Mouse (Mus musculus) thymus, postnatal 36 days (tissue): Measurements from ENCODE around the gene Commd1.
A peak's percentile ranks its signal among the peaks of the same experiment; 100 is the strongest.

Source experiments
- DNase-seq, 2 experiments: peaks; one replicate each; pipeline ENCODE4 v3.0.0; 2022; ENCODE audit warnings: mixed read lengths in 2 of 2

Gene Commd1

DNA sequence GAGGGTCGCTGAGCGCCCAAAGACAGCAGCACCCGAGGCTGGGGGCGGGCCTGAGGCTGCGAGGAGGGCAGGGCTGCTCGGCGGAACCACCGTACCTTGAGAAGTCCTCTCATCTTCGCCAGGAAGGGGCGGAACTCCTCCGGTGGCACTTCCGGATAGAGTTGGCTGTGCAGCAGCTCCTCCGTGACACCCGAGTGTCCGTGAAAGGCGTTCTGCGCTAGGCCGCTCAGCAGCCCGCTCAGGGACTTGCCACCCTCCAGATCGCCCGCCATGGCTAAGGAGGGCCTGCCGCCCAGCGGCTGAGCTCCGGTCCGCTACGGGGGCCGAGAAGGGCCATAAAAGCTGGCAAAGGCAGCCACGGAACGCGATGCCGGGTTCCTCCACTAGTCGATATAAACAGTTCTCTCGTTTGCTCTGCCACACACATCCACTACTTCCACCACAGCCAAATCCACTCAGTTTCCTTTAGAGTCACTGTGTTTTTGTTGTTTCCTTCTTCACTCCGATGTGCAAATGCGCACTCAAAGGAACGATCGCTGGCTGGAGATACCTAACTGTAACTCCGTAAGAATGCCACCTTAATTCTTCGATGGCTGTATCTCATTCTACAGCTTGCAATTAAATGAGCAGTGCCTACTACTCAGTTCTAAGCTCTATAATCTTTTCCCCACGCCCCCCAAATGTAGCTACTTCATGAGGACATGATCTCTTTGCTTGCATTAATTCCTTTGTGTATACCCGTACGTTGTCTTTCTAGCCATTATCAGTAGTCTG lies at the start of gene Commd1, which contains the start of gene Gm28048:
Gene Commd1, minus strand, starts transcription at position 399 of the 774 bp plus-strand sequence.
Gene Gm28048, minus strand, starts transcription at position 107 of the 774 bp plus-strand sequence.
- peak; percentile 95 to 97 for DNase-seq

DNA sequence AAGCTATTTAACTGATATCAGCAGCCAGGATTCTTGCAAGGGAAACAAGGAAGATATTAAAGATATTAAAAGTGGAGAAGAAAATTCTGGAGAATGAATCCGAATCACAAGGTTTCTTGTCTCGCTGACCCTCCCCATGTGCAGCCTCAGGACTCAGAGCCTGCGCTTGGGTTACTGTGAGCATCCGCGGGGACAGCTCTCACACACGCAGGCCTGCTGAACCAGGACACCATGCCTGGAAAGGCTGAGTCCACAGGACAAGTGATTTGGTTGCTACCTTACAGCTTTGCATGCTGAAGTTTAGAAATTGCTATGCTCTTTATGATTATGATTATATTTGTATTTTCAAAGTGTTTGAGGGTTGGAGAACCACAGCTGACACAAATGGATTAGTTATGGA lies 47.2 kb upstream of the Commd1 start:
- no peak for DNase-seq

DNA sequence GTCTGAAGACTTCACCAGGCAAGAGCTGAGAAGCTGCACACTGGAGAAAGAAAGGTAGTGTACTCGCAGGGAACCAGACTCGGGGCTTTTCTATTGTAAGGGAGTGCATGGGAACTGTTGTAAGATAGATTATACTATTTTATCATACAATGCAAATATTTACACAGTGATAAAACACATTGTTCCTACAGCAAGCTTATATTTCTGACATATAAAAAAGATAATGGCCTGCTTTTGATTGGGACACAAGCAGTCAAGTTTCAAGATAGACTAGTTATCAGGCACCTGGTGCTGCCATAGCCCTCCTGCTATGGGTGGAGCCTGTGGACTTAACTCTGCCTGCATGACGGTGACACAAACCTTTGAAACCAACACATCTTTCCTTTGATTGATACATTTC lies 46.8 kb upstream of the Commd1 start:
- DNase-seq = no peak

DNA sequence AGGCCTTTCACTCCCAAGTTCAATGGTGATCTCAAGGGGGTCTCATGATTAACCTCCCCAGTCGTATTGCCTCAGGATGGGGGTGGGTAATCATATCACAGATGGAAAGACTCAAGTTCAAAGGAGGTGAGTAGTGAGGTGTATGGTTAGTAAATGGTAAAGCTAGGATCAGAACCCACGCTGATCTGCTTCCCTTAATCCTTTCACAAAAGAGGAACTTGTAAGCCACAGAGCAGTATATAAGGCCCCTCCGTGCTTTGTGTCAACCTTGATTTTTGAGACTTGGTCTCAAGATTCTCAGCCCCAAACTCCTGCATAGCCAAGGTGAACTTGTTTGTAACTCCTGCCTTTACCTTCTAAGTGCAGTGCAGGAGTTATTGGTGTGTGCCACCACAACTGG lies 42.0 kb upstream of the Commd1 start:
- no peak for DNase-seq

DNA sequence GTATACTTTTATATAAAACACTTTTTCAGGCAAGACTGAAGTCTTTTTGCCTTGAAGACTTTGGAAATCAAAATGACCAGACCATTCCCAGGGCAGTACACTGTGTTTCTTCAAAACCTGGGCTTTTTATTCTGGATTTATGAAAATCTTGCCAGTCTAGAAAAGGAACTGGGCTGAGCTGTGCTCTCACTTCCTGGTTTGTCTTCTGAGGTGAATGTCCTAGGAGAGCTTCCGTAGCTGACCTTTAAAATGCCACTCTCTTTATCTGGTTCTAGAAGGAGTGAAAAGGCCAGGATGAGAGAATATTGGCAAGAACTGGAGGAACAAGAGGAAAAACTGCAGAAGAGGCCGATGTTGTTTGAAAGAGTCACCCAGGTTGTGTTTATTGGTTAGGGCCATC lies 41.0 kb upstream of the Commd1 start:
- DNase-seq = no peak

DNA sequence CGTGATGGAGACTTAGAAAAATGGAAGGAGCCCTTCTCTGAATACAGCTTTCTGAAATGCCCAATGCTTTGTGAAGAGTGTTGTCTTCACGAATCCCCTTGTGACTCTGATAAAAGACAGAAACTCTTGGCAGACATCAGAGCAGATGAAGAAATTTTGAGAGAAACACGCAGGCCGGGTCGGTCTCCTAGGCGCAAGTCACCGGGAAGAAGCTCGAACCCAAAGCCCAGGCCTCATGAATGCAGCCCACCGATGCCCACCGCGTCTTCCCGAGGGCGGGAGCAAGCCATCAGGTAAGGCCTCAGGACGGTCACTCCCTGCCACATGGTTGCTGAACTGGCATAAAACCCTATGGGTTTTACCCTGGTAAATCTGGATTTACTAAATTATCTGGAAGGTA lies 38.7 kb upstream of the Commd1 start:
- no peak for DNase-seq

DNA sequence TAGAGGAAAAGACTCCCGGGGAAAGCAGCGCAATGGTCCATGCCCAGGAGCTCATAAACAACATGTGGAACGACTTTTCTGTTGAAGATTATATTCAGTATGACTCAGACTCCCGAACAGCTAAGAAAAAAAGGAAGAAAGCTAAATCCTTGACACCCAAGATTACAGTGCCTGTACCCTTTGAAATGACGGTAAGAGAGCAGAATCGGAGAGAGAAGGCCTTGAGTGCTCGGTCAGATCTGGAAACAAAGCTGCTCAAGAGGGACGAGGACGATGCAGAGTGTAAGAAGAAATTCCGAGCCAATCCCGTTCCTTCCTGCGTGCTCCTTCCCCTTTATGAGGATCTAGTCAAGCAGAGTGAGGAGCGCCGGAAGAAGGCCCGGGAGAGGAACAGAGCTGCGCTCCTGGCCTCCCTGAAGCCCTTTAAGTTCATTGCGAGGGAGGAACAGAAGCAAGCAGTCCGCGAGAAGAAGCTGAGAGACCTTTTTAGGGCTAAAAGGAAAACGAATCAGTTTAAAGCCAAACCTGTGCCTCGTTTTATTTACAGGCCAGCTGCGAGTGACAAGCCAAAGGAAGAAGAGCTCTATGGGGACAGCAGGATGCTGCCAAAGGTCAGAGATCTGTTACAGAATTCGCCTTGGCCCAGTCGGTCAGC lies 38.1 kb upstream of the Commd1 start:
- no peak for DNase-seq

DNA sequence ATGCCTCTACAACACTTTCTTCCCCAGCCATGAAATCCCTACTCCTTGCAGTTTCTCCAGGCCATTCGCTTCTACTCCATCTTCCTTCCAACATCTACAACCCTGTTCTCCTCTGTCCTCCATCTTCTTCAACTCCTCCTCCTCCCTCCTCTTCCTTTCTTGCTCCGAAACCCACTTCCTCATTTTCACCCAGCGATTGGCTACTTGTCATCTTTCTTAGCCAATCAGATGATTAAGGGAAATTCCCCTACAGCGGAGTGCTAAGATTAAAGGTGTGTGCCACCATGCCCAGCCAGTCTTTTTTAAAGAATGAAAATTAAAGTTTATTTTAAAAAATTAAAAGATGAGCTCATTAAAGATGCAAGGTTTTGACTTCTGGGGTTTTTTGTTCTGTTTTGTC lies 35.8 kb upstream of the Commd1 start:
- DNase-seq = no peak

DNA sequence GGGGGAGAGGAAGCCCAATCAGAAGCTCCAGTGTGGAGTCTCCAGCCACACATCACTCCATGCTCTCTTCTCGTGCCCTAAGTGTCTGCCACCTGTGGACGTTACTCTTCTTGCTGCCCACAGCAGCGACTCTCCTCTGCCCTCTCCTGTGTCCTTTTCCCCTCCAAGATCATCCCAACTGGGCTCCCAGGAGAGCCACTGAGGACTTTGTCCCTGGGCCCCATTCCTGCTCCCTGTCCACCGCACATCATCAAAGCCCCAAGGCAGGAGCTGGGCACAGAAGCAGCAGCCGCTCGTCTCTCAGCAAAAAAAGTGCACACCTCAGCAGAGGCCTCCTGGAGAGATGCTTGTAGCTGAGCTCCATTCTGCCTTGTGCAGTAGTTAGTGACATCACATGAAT lies 32.8 kb upstream of the Commd1 start:
- no peak for DNase-seq

DNA sequence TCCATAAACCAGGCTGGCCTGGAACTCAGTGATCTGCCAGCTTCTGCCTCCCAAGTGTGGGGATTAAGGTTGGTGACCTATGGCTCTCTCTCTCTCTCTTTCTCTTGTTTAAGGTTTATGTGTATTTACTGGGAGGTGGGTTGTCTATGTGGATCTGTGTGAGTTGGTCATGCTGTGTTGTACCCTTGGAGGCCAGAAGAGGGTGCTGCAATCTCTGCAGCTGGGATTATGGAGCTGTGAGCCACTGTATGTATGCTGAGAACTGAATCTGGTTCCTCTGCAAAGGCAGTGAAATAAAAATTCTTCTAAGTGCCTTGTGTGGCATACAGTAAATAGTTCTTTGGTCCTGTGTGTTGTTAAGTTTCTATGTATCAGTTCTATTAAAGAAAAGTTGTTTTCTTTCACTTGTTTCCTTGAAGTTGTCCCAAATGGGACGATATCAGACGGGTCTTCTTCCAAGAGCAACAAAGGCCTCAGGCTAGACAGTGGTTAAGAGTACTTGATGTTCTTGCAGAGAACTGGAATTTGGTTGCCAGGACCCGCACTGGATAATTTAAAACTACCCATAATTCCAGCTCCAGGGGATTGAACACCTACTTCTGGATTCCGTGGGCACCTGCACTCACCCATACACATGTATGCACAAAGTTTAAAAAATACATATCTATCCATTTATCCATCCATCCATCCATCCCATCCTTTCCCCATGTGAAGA lies 31.6 kb upstream of the Commd1 start:
- DNase-seq = peak in 1 of 2 experiments; percentile 6

DNA sequence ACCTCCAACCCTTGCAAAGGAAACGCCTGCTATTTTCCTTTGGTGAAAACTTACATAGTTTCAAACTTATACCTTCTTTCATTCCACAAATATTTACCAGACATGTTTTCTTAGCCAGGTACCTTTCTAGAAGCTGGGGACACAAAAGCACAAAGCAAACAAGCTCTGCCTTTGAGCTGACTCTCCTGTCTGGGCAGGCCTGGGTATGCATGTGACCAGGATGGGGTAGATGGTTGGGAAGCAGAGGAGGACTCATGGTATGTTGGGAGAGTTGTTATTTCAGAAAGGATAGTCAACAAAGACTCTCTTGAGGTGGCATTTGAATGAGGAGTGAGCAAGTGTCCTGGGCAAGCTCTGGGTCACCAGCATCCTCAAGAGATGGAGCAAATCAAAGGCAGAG lies 30.9 kb upstream of the Commd1 start:
- DNase-seq = no peak

DNA sequence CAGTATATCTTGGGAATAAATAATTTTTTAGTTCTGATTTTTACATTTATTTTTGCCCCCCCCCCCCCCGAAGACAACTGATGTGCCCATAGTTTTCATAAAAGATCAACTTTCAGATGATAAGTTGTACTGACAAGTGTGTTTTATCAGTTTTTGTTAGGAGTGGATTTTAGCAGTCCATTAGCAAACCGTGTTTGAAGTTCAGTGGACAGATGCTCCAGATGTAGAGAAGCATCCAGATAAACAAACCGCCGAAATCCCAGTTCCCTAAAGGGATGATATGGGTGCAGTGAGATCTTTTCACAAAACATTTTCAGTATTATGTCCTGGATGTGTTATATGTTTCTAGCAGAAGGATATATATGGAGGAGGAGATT lies 26.6 kb upstream of the Commd1 start:
- no peak for DNase-seq

DNA sequence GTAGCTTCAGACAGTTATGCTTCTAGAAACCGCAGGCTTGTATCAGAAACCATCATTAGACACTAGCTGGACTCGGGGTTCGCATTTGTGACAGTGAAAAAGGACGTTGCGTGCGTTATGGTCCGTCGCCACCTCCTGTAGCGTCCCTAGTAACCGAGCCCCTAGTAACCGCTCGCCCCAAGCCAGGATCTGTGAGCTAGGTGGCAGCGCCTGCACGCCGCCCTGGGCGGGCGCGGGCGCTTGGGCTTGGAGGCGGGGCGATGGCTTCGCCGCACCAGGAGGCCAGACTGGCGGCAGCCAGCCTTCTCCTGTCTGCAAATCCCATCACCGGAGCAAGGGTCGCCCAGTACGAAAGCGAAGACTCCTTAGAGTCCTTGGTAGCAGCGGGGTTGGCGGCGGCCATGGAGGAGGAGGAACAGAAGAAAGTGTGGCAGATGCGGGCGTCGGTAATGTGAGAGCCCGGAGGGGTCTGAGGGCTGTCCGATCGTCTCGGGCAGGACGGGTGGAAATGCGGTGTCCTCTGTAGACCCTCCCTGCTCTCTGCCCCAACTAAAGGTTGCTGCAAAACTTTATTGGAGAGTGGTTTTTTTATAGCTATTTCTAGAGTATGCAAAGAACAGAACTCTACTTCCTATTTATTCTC lies 26.1 kb upstream of the Commd1 start:
- DNase-seq = peak; percentile 65 to 74

DNA sequence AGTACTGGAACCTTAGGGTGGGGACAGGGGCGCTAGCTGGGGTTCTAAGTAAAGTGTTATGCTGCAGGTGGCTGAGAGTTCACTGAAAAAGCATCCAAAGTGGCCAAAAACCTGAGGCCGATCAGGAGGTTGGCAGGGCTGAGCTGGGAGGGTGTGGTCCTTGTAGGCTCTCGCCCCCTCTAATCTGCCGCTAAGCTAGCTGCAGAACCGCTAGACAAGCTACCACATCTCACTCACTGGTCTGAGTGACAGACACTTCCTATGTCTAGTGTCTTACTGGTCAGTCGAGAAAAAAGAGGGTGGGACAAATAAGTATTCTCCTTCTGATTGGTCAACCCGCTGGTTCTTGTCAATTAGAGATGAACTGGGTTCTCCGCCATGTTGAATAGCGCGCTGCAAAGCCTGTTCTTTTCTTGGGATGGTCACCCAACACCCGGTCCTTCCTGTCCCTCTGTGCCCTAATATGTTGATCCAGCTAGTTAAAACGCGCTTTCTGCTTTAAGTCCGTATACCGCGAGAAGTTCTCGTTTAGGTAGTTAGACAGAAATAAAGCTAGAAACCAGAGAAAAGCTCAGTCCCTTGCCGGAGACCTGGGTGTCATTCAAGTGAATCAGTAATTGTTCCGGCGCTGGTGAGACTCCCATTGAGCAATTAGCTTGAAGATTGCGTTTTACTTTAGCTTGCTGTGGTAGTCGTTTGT lies 25.4 kb upstream of the Commd1 start, which contains the start of gene Fam161a:
Gene Fam161a, plus strand, starts transcription at position 51 of the 700 bp plus-strand sequence.
- DNase-seq = peak; percentile 15 to 16

DNA sequence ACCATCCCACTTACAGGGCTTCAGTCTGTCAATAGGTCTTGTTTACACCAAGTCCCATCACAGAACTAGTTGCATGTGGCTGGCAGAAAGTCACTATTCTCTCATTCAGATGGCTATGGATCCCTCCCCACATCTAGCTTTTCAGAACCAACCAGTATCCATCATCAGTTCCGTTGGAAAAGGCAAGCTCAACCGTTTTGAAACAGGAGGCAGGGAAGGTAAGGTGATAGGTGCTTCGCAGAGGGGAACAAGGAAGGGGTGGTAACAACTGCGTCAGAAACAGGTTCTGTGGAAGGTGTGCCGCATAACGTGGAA lies 24.9 kb upstream of the Commd1 start:
- DNase-seq = no peak

DNA sequence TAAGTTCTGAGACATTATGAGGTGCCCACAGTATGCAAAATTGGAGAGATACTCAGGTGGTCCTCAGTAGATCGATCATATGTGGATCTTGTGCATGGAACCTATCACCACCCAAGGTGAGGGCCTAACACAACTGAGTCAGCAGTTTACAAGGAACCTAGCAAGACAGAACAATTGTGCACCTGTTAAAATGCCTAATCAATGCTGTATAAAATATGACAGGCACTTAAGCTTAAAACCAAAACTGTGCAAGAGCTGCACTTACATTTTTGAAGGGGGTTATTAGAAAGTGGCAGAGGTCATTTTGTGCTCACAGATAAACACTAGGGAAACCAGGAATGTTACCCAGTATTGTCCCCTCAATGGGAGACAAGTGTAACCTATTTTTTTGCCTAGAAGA lies 23.1 kb upstream of the Commd1 start:
- DNase-seq = no peak

DNA sequence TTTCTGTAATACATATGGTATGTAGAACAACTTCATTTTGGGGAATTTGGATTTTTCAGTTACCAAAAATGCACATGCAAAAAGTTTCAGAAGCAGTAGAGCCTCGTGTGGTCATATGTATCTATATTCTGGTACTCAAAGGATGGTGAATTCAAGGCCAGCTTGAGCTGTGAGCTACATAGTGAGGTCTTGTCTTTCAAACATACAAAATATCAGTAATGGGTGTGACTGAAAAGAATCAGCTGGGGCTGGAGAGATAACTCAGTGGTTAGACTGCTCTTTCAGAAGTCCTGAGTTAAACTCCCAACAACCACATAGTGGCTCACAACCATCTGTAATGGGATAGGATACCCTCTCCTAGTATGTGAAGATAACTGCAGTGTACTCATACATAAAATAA lies 16.1 kb upstream of the Commd1 start:
- no peak for DNase-seq

DNA sequence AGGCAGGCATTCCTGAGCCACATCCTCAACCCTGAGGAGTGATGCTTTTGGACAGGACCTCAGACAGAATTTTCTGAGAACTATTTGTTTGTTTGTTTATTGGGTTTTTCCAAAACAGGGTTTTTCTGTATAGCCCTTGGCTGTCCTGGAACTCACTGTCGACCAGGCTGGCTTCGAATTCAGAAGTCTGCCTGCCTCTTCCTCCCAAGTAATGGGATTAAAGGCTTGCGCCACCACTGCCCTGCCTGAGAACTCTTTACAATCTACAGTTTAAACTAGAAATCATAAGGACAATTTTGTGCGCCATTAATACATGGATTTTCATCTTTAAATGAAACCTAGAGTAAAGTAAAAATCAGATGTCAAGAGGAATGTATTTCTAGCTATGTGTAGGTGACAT lies 13.3 kb upstream of the Commd1 start:
- no peak for DNase-seq

DNA sequence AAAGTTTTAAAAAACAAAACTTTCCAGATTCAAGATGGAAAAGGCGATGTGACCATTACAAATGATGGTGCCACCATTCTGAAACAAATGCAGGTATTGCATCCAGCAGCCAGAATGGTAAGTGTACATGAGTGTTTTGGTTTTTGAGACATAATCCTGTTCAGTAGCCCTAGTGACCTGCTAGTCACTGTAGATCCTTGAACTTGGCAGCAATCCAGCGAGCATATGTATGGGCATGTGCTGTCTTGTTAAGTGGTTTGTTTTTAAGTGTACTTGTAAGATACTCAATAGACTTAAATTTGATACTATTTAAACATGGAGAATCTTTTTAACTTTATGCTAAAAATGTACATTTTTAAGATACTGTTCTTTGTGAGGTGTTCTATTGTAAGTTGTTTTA lies 12.1 kb upstream of the Commd1 start:
- no peak for DNase-seq

DNA sequence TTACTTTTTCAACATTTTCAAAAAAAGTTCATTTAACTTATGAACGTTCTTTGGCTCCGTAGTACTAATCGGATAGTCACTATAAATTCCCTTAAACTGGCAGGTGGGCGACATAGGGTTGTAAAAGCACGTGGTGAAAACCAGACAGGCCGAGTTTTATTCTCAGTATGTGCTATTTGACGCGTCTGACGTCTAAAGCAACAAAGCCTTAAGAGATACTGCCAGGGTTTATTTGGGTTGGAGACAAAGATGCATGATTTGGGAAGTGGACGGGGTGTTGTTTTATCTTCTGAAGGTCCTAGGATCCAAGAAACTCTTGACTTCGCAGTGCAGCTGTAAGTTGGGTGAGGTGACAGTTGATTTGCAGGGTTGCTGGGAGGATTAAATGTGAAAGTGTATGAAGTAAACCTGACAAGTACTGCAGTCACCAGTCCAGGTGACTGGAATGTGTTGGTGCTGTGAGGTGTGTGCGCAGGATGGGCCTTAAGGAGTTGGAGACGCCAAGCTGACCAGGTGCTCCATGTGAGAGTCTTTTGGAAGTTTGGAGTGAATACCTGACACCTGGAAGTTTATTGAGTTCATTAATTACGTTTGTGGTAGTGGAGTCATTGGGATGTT lies 9.1 kb upstream of the Commd1 start:
- no peak for DNase-seq

DNA sequence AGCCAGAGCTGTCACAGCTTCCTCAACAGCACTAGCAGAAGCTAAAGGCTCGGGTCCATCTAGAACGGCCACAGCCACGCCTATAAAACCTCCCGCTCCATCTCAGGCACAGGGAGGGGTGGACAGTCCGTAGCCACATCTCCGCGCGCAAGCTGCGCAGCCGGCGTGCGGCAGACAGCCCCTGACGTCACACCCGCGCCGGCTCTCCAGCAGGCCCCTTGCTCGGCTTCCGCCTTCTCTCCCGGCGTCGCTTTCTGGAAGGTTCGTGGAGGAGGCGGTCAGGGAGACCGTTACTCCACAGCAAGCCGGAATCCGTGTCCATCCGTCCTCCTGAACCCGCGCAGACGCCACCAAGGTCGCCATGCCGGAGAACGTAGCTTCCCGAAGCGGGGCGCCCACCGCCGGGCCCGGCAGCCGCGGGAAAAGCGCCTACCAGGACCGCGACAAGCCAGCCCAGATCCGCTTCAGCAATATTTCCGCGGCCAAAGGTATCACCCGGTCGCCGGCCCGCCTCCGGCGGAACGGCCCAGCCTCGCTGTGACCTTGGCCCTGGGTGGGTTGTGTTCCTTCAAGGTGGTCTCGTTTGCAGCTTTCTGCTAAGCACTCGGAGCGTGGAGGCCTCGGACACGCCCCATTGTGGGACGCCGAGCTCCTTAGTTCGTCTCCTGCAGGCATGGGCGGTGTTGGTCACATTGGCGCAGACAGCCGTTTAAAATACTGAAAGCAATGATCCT lies 8.4 kb upstream of the Commd1 start, which contains the start of gene Cct4:
Gene Cct4, plus strand, starts transcription at position 127 of the 734 bp plus-strand sequence.
- peak; percentile 84 to 87 for DNase-seq

DNA sequence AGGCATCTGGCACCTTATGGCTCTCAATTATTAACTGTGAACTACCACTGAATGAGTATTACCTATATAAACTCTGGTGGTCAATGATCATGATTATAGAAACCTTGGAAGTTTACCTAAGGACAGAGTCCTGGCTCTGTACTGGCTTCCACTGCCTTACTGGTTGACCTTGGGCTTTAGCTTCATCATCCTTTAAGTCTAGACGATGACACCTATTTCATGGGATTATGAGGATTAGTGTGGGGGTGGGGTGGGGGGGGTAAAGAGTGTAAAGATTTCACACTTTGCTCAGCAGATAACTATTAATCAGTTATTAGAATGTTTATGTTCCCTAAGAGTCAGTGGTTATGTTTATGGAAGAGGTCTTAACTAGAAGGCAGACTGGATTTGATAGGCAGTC lies 7.6 kb upstream of the Commd1 start:
- DNase-seq = no peak
